Mouse (Mus musculus) left cerebral cortex, postnatal 36 days (tissue): ENCODE results near the gene Zfp709. TPM values are rescaled to one million over a fixed set of nuclear protein-coding genes. Genes with fewer than 3 reads are reported as not detected.
"Not testable (repeated sequence)": the region's sequence is repeated elsewhere in the genome, so short reads cannot be mapped to it uniquely, and the experiment has no call there.

Experiments used
- DNase-seq, 2 experiments: peaks; one replicate each; pipeline ENCODE4 v3.0.0; 2021 to 2022; ENCODE audit warnings: low spot score in 2 of 2, mixed read lengths in 1 of 2
- intact Hi-C: fragments of 180-260 bp; cut with DNase I; formaldehyde crosslinking; loops from one replicate; pipeline ENCODE4 v1.15.1; 2025
- total RNA-seq, 2 experiments: library from RNA; stranded (reverse); gene quantifications; 2 replicates each; pipeline ENCODE4 v1.2.3; 2021

Zfp709 gene
- total RNA-seq, 2 experiments from 2014 or later, result 8.7 to 13.6 TPM

DNA sequence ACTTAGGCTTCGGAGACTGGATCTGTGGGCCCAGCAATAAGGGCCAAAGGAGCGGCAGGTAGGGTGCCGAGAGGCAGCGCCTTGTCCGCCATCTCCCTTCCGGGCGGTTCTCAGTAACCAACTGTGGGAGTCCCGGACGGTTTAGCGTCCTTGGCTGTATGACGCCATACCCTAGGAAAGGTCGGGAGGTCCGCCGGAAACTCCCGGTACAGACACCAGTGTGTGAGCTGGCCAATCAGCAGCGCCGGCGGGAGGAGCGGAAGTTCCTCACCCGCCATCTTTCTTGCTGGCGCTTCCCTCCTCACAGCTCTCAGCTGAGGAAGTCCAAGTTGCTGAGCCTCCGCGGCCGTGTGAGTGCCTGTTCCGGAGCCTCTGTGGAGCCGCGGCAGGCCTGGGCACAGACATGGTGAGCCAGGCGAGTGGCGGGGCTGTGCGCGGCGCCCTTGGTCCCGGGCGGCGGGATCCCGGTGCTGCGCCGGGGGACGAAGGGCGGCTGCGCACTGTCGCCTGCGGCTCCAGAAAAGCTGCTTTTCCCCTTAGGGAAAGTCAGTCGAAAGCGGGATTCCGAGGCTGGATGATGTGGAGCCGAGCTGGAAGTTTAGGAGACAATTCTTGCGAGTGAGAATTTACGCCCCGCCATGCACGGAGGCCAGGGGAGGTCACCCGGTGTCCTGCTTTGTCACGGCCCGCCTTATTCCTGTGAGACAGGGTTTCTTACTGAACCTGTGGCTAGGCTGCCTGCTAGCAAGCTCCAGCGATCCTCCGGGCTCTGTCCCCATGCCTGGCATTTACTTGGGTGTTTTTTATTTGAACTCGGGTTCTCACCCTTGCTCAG lies 41.0 kb downstream of the Zfp709 start:
- intact Hi-C loops, result loop anchor here (1.0 to 5.0 kb wide), 2 partner anchors 14 to 240 kb away; partner anchors contain the start of genes Rab8a, Zfp617 and Zfp882
- DNase-seq, result peak; percentile 94 to 96

DNA sequence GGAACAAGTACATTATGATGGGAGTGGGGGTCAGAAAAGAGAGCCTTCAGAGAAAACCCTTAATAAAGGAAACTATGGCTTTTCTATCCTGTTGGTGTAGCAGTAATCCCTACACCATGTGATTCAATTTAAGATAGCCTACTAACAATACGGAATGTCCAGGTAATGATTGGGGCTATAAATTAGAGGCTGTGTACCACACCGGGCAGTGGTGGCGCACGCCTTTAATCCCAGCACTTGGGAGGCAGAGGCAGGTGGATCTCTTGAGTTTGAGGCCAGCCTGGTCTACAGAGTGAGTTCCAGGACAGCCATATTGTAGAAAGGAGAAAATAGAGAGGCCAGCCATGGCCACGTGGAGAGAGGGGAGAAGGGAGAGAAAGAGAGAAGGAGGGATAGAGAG lies 44.0 kb downstream of the Zfp709 start:
- DNase-seq, result no peak
- intact Hi-C loops, result no loop called here

DNA sequence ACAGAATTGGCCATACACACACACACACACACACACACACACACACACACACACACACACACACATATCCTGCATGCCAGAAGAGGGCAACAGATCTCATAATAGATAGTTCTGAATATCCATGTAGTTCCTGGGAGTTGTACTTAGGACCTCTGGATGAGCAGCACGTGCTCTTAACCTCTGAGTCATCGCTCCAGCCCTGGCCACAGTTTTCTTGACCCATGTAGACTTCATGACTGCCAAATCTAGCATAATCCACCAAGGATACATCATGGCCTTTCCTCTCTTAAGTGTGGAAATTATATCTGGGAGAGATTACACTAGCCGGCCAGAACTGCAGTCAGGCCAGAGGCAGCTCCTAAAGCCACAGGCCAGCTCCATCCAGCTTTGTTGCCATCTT lies 44.7 kb downstream of the Zfp709 start:
- intact Hi-C loops, result no loop called here
- no peak for DNase-seq

DNA sequence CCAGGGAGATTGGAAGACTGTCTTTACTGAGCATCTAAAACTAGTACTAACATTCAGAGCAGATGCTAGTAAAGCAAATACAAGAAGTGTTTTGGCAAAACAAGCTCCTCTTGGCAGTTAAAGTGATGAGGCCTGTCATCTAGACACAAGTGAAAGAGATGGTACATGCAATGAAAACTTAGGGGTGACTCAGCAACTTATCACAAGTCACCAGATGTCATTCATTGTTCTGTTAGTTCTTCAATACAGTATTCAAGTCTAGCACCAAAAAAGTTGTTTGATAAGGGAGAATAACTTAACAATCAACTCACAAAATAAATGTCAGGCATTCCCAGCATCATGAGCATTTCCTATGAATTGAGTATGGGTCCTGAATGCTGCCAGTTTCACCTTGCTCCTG lies 46.0 kb downstream of the Zfp709 start:
- intact Hi-C loops, result no loop called here
- no peak for DNase-seq

DNA sequence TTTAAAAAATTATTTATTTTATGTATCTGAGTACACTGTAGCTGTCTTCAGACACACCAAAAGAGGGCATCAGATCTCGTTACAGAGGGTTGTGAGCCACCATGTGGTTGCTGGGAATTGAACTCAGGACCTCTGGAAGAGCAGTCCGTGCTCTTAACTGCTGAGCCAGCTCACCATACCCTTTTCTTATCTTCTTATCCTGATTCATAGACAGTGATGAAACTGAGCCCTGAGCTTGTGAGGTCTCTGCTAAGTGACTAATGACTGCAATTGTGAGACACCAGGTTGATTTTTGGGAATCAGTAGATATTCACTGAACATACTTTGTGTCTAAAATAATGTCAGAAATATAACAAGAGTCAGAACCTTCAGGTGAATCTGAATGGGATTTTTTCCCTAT lies 56.2 kb downstream of the Zfp709 start:
- DNase-seq, intact Hi-C loops: not testable (repeated sequence)

DNA sequence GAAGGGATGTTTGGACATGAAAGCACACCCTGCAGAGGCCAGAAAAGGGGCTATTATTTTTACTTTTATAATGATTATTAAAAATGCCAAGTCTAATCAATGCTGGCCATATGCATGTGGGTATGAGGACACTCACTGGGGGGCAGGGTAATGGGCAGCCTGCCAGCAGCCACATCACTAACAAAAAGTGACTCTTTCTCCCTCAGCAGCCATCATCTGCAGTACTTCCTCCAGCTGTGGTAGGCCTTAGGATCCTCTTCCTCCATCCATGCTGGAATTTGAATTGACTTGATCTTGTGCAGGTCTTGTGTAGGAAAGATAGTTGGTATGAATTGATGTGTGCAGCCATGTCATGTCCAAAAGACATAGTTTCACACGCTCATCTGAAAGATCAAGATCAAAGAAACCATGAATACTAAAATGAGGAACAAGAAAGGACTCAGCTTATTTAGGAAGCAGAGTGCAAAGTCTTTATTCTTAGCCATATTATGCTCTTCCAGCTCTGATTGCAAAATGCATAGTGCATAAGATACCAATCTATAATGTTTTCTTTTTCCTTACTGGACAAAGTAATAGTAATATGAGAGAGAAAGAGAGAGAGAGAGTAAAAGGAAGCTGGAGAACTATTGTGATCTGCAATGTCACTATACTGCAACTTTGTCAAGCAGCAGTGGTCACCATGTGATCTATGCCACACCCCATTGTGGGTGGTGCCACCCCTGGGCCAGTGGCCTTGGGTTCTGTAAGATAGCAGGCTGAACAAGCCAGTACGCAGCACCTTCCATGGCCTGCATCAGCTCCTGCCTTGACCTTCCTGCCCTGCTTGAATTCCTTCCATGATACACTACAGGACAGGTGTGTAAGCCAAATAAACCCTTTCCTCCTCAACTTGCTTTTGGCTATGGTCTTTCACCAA lies 58.7 kb downstream of the Zfp709 start:
- no peak for DNase-seq
- intact Hi-C loops, result no loop called here

DNA sequence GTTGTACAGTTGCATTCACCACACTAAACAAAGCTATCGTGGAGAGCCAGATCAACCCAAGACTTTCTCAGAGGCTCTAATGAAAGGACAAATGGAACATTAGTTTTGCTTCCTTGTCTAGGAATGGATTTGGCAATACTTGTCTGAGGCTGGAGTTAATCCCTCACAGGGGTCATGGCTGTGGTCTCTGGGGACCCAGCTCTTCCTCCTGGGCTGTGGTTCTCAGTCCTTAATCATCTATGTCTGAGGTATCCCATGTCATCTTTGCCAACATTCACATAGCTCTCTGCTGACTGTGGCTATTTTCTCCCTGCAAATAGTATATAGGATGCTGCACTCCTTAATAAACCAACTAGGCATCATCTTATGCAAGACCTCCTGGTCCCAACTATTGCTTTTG lies 60.0 kb downstream of the Zfp709 start:
- DNase-seq, result no peak
- intact Hi-C loops, result no loop called here

Other genes with a start within 250 kb of the Zfp709 start
- 100 to 1,000 TPM; 278 to 328 TPM for gene Unc13a, start 210.3 kb upstream of the Zfp709 start, total RNA-seq
- gene Jak3, start 205.7 kb upstream of the Zfp709 start, total RNA-seq, result 1 to 10 TPM; 4.0 to 5.5 TPM
- 1 to 10 TPM in 1 of 2 experiments, under 1 TPM in 1; 0.59 to 1.9 TPM for gene Insl3, start 192.8 kb upstream of the Zfp709 start, total RNA-seq
- gene B3gnt3, start 180.2 kb upstream of the Zfp709 start, total RNA-seq, result under 1 TPM; 0.52 to 0.75 TPM
- 100 to 1,000 TPM; 156 to 193 TPM for gene Fcho1, start 156.3 kb upstream of the Zfp709 start, total RNA-seq
- gene Zfp882, start 26.6 kb downstream of the Zfp709 start, total RNA-seq, result 10 to 100 TPM; 10.5 to 11.9 TPM
- gene Zfp617, start 26.6 kb downstream of the Zfp709 start, total RNA-seq, result 10 to 100 TPM; 27.5 to 29.3 TPM
- gene Zfp961, start 69.0 kb downstream of the Zfp709 start, total RNA-seq, result 10 to 100 TPM; 13.5 to 18.7 TPM
- gene Cyp4f18, start 127.6 kb downstream of the Zfp709 start, total RNA-seq, result not detected
- not detected for gene Olfr372, start 159.2 kb downstream of the Zfp709 start, total RNA-seq
- not detected for gene Olfr373, start 201.2 kb downstream of the Zfp709 start, total RNA-seq
- not detected for gene Olfr374, start 225.0 kb downstream of the Zfp709 start, total RNA-seq